Mouse (Mus musculus) skeletal muscle tissue, adult 2 months (tissue): Measurements from ENCODE around the gene Slc22a12.
A peak's percentile ranks its signal among the peaks of the same experiment; 100 is the strongest.

Experiments
- DNase-seq: peaks from one replicate; pipeline ENCODE4 v3.0.0-alpha.2; 2012; ENCODE audit warnings: low read depth, low spot score

Slc22a12 gene

GRCm38 (mm10) chr19:6494032-6494431, 48.8 kb downstream of the Slc22a12 start:
- DNase-seq: no peak

GRCm38 (mm10) chr19:6493219-6493618, 49.6 kb downstream of the Slc22a12 start:
- no peak for DNase-seq

- no peak for DNase-seq
These were observed 50.7 kb downstream of the Slc22a12 start for GRCm38 (mm10) chr19:6492124-6492523.

- DNase-seq: no peak
These were observed 51.3 kb downstream of the Slc22a12 start for GRCm38 (mm10) chr19:6491538-6491937.

- peak; percentile 77 for DNase-seq
These were observed 53.8 kb downstream of the Slc22a12 start for GRCm38 (mm10) chr19:6489030-6489429.
